ENCODE assay signal across 20 mouse cellular contexts in the genomic region with DNA sequence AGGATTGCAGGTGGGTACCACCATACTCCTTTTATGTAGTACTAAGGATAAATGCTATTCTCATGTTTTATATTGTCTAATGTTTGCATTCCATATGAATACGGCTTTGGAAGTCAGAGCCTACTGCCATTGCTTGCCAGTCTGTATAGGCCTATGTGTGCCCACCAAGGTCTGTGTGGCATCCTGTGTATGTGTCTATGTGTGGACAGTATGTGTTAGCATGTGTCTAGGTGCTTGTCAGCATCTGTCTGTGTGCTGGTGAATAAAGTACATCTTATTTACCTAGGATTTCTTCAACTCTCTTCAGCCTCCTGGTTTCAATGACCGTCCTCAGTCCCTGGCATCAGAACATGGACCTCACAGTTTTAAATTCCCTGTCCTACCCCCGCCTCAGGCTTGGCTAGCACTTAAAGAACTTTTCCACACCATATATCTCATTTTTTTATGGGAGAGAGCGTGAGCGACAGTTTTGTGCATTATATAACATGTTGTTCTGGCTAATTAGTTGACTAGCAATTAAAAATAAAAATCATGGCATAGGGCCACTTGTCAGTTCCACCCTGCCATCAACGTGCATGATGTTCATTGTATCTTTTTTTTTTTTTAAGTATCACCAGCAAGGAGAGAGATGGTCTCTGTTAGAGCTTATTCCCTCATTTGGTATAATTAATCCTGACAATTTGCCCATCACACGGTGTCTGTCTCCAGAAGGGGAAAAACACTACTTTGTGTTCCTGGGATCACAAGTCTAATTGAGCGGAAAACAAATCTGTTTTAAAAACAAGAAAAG.
A peak's percentile ranks its signal among the peaks of the same experiment; 100 is the strongest.
DNase-seq lines count a peak whose midpoint lies in the region; ATAC-seq lines count a peak whose summit lies in the region.
"Had no signal": no experiment of that assay in that cellular context is flagged by ENCODE, and none has a peak within 500 bp of the region (broad histone marks: within the 10 kb centered on the region; RNA-seq: fewer than 3 reads in every experiment).

No protein-coding gene starts in this region.

- 40% methylated on average over 8 of the region's 8 CpGs for WGBS in forebrain, embryonic 16.5 days

- H3K4me3 ChIP-seq in megakaryocyte, embryonic 14.5 days (replicated peaks) = peak overlapping the region; percentile 47
- no peak overlapping the region for H3K4me3 ChIP-seq in forebrain, embryonic 16.5 days (replicated peaks; ENCODE audit: low read length)
- H3K4me3 ChIP-seq: embryonic facial prominence, embryonic 13.5 days; heart, adult 2 months; heart, embryonic 15.5 days; hindbrain, embryonic 13.5 days had no signal

- H3K36me3 ChIP-seq in megakaryocyte, embryonic 14.5 days (replicated peaks; ENCODE audit: low read length) = peaks cover 8% of the 10 kb centered on the region
- no peaks in the 10 kb centered on the region for H3K36me3 ChIP-seq in forebrain, embryonic 16.5 days (ENCODE audit: control insufficient read depth, insufficient read depth)
- H3K36me3 ChIP-seq: embryonic facial prominence, embryonic 13.5 days; heart, embryonic 15.5 days; hindbrain, embryonic 13.5 days had no signal

- no peak overlapping the region for H3K9ac ChIP-seq in forebrain, embryonic 16.5 days (replicated peaks; ENCODE audit: low read depth, low read length)
- H3K9ac ChIP-seq: embryonic facial prominence, embryonic 13.5 days; heart, embryonic 15.5 days; hindbrain, embryonic 13.5 days had no signal

- peaks cover 59% of the 10 kb centered on the region for H3K4me1 ChIP-seq in megakaryocyte, embryonic 14.5 days
- peaks cover 17% of the 10 kb centered on the region for H3K4me1 ChIP-seq in forebrain, embryonic 16.5 days (replicated peaks; ENCODE audit: control insufficient read depth, insufficient read depth, low read length)
- H3K4me1 ChIP-seq: heart, embryonic 15.5 days had no signal

- no peaks in the 10 kb centered on the region for H3K27me3 ChIP-seq in megakaryocyte, embryonic 14.5 days (replicated peaks)
- no peaks in the 10 kb centered on the region for H3K27me3 ChIP-seq in forebrain, embryonic 16.5 days (replicated peaks; ENCODE audit: control insufficient read depth, insufficient read depth, low read length)
- H3K27me3 ChIP-seq: embryonic facial prominence, embryonic 13.5 days; heart, embryonic 15.5 days; hindbrain, embryonic 13.5 days had no signal

- H3K9me3 ChIP-seq in megakaryocyte, embryonic 14.5 days = 0 out of 2 replicates have a peak, but pooled peaks cover 3% of the 10 kb centered on the region
- H3K9me3 ChIP-seq in forebrain, embryonic 16.5 days (ENCODE audit: control insufficient read depth, low read length) = no peaks in the 10 kb centered on the region
- H3K9me3 ChIP-seq: heart, embryonic 15.5 days; hindbrain, embryonic 13.5 days had no signal

- ATAC-seq in megakaryocyte, adult 5-6 weeks (ENCODE audit: poor library complexity, severe bottlenecking) = no peak
- ATAC-seq in forebrain, embryonic 16.5 days = peak; percentile 72
- ATAC-seq: hindbrain, postnatal 0 days had no signal

- H3K27ac ChIP-seq in forebrain, embryonic 16.5 days (ENCODE audit: low read length) = peak overlapping the region; percentile 3; the same call in 1 of the 2 replicates
- H3K27ac ChIP-seq: embryonic facial prominence, embryonic 13.5 days; heart, adult 2 months; heart, embryonic 15.5 days; hindbrain, embryonic 13.5 days; hindbrain, postnatal 0 days had no signal

- peak; percentile 30 for DNase-seq in layer of hippocampus, adult 11-12 months (ENCODE audit: low spot score)
- DNase-seq in layer of hippocampus, postnatal 36 days = no peak
- DNase-seq in brain, adult 2 months (ENCODE audit: low read depth, low spot score) = peak; percentile 33
- no peak for DNase-seq in right cerebral cortex, adult 18-20 months
- DNase-seq: adrenal gland, adult 8-10 months; adrenal gland, postnatal 36 days; cerebellum, adult 11-12 months; cerebellum, adult 9-11 months; cerebellum, postnatal 36 days; gastrocnemius, postnatal 14 days; heart, adult 2 months; heart, postnatal 14 days had no signal

- no peak overlapping the region for H3K4me2 ChIP-seq in forebrain, embryonic 16.5 days (ENCODE audit: low read length)
- H3K4me2 ChIP-seq: embryonic facial prominence, embryonic 13.5 days; heart, embryonic 11.5 days; heart, embryonic 15.5 days; hindbrain, embryonic 13.5 days had no signal

Comparison
In these comparisons a context has a peak if more than half of its experiments do, and no peak if none do; other contexts are left out.
1. DNase-seq: peak in layer of hippocampus, adult 11-12 months (single experiment) and brain, adult 2 months (single experiment); none in layer of hippocampus, postnatal 36 days (0 of 2) and right cerebral cortex, adult 18-20 months (single experiment).